Mouse (Mus musculus) thymus, postnatal 4 days (tissue): ENCODE data around the gene Rhoh.
A peak's percentile ranks its signal among the peaks of the same experiment; 100 is the strongest.

Experiments
- DNase-seq: peaks from one replicate; pipeline ENCODE4 v3.0.0; 2021

Rhoh gene

GRCm38 (mm10) chr5:65934783-65935182 is 73.8 kb downstream of the Rhoh start, which contains the start of gene Chrna9:
Gene Chrna9 (plus strand): TSS chr5:65934921.
- DNase-seq, result peak; percentile 78

GRCm38 (mm10) chr5:65937011-65937726 is 76.2 kb downstream of the Rhoh start:
- DNase-seq, result peak; percentile 52

GRCm38 (mm10) chr5:65937998-65938715 is 77.1 kb downstream of the Rhoh start:
- peak; percentile 90 for DNase-seq

- DNase-seq, result no peak
Observed at GRCm38 (mm10) chr5:65941145-65941544, 80.1 kb downstream of the Rhoh start.
